Mouse (Mus musculus): Measurements from ENCODE around the gene Mvk. TPM values are rescaled to one million over a fixed set of nuclear protein-coding genes. Genes with fewer than 3 reads are reported as not detected.

The Mvk gene
- polyA plus RNA-seq, 1 experiment from 2014 or later: 58.6 TPM

Small RNA genes lying within 50 kb of the gene (microRNA-seq; reads per million reads assigned to microRNA genes)
- not detected for gene Mir7027

Other genes with a start within 250 kb of the Mvk start
- gene Foxn4, start 170.5 kb upstream of the Mvk start, polyA plus RNA-seq (2015; fragmentation: Nextera tagmentation; extraction: Ambion mirVana): not detected in 2 replicates
- 2.2 and 3.7 TPM in 2 replicates for gene Myo1h, start 155.1 kb upstream of the Mvk start, polyA plus RNA-seq (2015; fragmentation: Nextera tagmentation; extraction: Ambion mirVana)
- 112 and 117 TPM in 2 replicates for gene Kctd10, start 63.8 kb upstream of the Mvk start, polyA plus RNA-seq (2015; fragmentation: Nextera tagmentation; extraction: Ambion mirVana)
- 39.6 and 41.9 TPM in 2 replicates for gene Ube3b, start 63.7 kb upstream of the Mvk start, polyA plus RNA-seq (2015; fragmentation: Nextera tagmentation; extraction: Ambion mirVana)
- gene Mmab, start 209 bp upstream of the Mvk start, polyA plus RNA-seq (2015; fragmentation: Nextera tagmentation; extraction: Ambion mirVana): 29.3 and 31.1 TPM in 2 replicates
- gene Fam222a, start 123.7 kb downstream of the Mvk start, polyA plus RNA-seq (2015; fragmentation: Nextera tagmentation; extraction: Ambion mirVana): 0.46 and 0.63 TPM in 2 replicates
- 14.8 and 16.2 TPM in 2 replicates for gene Trpv4, start 214.2 kb downstream of the Mvk start, polyA plus RNA-seq (2015; fragmentation: Nextera tagmentation; extraction: Ambion mirVana)
- 688 and 696 TPM in 2 replicates for gene Gltp, start 246.7 kb downstream of the Mvk start, polyA plus RNA-seq (2015; fragmentation: Nextera tagmentation; extraction: Ambion mirVana)